Mouse (Mus musculus): ENCODE results near the gene Tph2.

- no peak for TF ChIP-seq CTCF (IDR thresholded peaks at IDR 0.05)
- TF ChIP-seq POLR2A (IDR thresholded peaks at IDR 0.05; ENCODE audit: insufficient read depth, low read depth, low read length): no peak
- TF ChIP-seq EP300 (IDR thresholded peaks at IDR 0.05; ENCODE audit: insufficient read depth, low read depth, low read length): no peak
Measured at GRCm38 (mm10) chr10:115191214-115191613, 6.4 kb upstream of the Tph2 start.

Data from heart, adult 2 months (tissue).